Mouse (Mus musculus): ENCODE measurements at regions not wholly inside any gene's neighbourhood (a gene's known extent, or its start where the extent isn't known, plus 50 kb on each side); places are given as distances from the start of the nearest gene placed in this dataset.

DNA sequence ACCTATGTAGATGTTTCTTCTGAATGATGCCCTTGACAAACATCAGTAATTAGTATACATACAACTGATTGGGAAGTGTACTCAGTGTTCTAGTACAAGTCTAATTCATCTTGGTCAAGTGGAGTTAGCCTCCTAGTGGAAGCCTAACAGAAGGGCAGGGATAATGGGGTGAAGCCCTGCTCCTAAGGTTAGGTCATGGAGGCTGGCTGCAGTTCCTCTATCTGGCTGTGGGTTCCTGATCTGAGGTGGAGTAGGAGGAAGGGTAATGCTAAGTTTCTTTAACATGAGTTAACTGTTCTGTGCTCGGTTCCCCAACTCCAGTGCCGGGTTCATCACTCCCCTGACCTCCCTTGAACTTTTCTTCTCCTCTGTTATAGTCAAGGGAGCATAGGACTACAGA lies 281.1 kb upstream of the Tle3 start:
- H3K36me3 ChIP-seq (replicated peaks; ENCODE audit: control insufficient read depth, insufficient read depth), result no peaks in the 10 kb centered on the region
- peaks cover 2% of the 10 kb centered on the region; the same call in 1 of the 2 replicates for H3K27me3 ChIP-seq (ENCODE audit: control insufficient read depth, insufficient read depth, low read length)
- H3K4me1 ChIP-seq (replicated peaks; ENCODE audit: control insufficient read depth, insufficient read depth, low read length), result peaks cover 6% of the 10 kb centered on the region; the same call in 1 of the 2 replicates
- H3K9ac ChIP-seq, result no peak overlapping the region
- ATAC-seq (ENCODE audit: low FRiP score) (no peak), DNase-seq (ENCODE audit: low spot score) (no peak)
- H3K4me3 ChIP-seq (replicated peaks; ENCODE audit: low read length), result no peak overlapping the region
- H3K4me2 ChIP-seq (replicated peaks), result no peak overlapping the region
- H3K9me3 ChIP-seq (ENCODE audit: control insufficient read depth, low read length), result no peaks in the 10 kb centered on the region
- WGBS, result 97% methylated on average over 2 of the region's 2 CpGs
- H3K27ac ChIP-seq, result no peak overlapping the region

DNA sequence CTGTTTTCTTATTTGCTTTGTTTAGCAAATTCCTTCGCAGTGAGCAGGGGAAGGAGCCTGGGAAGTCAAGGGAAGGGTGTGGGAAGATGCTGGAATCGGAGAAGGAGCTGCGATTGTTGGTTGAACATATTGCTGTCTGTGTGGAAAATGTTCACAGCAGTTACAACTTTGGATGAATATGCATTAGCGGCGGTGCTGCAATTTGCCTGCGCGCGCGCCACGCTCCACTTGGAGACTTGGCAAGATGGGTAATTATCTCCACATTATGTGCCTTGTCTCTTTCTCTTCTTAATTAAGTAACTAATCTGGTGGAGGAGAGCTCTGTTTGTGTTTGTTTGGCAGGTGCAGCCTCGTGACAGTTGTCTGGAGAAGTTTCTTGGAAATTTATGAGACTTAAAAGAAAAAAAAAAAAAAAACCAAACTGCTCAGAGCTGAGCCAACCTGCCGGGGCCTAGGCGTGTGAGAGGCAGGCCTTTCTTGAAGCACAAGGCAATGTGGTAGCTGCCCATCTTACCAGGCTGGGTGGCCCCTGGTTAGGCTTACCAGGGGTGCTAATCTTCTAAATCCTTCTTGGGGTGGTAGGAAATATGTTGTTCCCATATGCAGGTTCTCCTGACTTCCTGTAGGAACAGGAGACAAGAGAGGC lies 279.2 kb upstream of the Tle3 start:
- WGBS, result 70% methylated on average over 13 of the region's 13 CpGs
- H3K36me3 ChIP-seq (replicated peaks; ENCODE audit: control insufficient read depth, insufficient read depth), result no peaks in the 10 kb centered on the region
- H3K27me3 ChIP-seq (ENCODE audit: control insufficient read depth, insufficient read depth, low read length), result peaks cover 4% of the 10 kb centered on the region; the same call in 1 of the 2 replicates
- no peak overlapping the region for H3K27ac ChIP-seq
- H3K9me3 ChIP-seq (ENCODE audit: control insufficient read depth, low read length), result no peaks in the 10 kb centered on the region
- ATAC-seq (ENCODE audit: low FRiP score), result no peak
- DNase-seq (ENCODE audit: low spot score), result peak; percentile 44
- H3K9ac ChIP-seq, result no peak overlapping the region
- peaks cover 6% of the 10 kb centered on the region; the same call in 1 of the 2 replicates for H3K4me1 ChIP-seq (replicated peaks; ENCODE audit: control insufficient read depth, insufficient read depth, low read length)
- no peak overlapping the region for H3K4me2 ChIP-seq (replicated peaks)
- H3K4me3 ChIP-seq (replicated peaks; ENCODE audit: low read length), result no peak overlapping the region

DNA sequence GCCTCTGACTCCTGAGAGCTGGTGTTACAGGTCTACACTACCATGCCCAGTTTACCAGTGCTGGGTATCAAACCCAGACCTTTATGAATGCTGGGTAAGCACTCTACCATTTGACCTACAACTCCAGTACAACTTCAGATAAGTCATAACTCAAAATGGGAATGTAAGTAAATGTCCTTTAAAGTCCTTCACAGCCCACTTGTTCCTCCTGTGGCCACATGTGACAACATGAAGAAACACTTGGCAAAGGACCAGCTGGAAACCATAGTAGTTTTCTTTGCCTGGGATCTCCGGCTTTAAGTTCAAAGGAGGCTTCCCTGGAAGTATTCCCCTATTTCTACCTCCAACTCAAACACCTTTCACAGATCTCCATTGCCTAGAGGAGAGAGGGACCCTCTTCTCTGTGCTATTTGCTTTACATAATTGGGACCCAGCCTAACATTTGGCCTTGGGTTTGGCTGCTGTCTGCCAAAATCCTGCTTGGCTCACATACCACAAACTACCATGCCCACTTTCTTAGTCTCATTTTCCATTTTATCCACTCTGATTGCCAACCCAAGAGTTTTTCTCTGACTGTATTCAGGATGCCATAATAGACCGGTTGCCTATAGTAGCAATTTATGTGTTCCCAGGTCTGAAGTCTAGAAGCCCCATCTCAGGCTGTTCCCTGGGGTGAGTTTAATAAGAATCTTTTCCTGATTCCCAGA lies 276.9 kb upstream of the Tle3 start:
- ATAC-seq (ENCODE audit: low FRiP score), result no peak
- H3K4me1 ChIP-seq (replicated peaks; ENCODE audit: control insufficient read depth, insufficient read depth, low read length), result peaks cover 6% of the 10 kb centered on the region; the same call in 1 of the 2 replicates
- no peak for DNase-seq (ENCODE audit: low spot score)
- no peak overlapping the region for H3K4me3 ChIP-seq (replicated peaks; ENCODE audit: low read length)
- no peak overlapping the region for H3K27ac ChIP-seq
- no peak overlapping the region for H3K9ac ChIP-seq
- no peaks in the 10 kb centered on the region for H3K36me3 ChIP-seq (replicated peaks; ENCODE audit: control insufficient read depth, insufficient read depth)
- H3K27me3 ChIP-seq (ENCODE audit: control insufficient read depth, insufficient read depth, low read length), result 0 out of 2 replicates have a peak, but pooled peaks cover 4% of the 10 kb centered on the region
- no peaks in the 10 kb centered on the region for H3K9me3 ChIP-seq (ENCODE audit: control insufficient read depth, low read length)
- WGBS, result 77% methylated on average over 2 of the region's 2 CpGs
- H3K4me2 ChIP-seq (replicated peaks), result no peak overlapping the region

DNA sequence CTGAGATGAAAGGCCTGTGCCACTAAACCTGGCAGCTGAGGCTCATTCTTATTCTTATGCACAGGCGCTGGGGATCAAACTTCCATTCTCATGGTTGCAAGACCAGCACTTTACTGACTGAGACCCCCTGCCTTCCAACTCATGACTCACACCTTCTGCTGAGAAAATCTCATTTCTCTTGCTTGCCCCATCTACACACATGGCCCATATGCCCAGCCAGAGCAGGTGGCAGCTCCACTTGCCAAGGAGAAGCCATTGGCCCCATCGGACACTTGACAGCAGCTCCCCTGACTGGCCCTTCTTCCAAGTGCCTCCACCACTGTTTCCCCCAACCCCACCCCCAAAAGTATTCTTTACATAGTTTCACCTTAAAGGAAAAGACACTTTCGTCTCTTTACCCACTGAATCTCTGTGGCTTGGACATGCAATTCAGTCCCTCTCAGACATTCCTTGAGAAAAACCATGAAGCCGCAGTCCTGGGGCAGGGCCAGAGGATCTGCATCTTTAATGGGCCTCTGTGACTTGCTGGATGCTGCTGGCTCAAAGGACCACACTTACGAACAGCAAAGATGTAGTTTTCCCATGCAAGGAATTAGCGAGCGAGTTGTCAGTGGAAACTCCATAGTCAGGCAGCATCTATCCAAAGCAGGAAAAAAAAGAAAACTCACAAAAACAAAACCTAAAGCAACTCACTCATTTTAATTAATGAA lies 270.3 kb upstream of the Tle3 start:
- Histone ChIP-seq H3K36me3 (replicated peaks; ENCODE audit: control insufficient read depth, insufficient read depth) (no peaks in the 10 kb centered on the region), H3K9ac (no peak overlapping the region), H3K9me3 (ENCODE audit: control insufficient read depth, low read length) (no peaks in the 10 kb centered on the region), H3K27me3 (ENCODE audit: control insufficient read depth, insufficient read depth, low read length) (no peaks in the 10 kb centered on the region), H3K4me3 (replicated peaks; ENCODE audit: low read length) (no peak overlapping the region), H3K4me2 (replicated peaks) (no peak overlapping the region), H3K4me1 (replicated peaks; ENCODE audit: control insufficient read depth, insufficient read depth, low read length) (0 out of 2 replicates have a peak, but pooled peaks cover 13% of the 10 kb centered on the region), H3K27ac (peak overlapping the region; percentile 38; the same call in 1 of the 2 replicates)
- no peak for DNase-seq (ENCODE audit: low spot score)
- WGBS, result 24% methylated on average over 7 of the region's 7 CpGs
- peak; percentile 57; the same call in 1 of the 2 replicates for ATAC-seq (ENCODE audit: low FRiP score)

DNA sequence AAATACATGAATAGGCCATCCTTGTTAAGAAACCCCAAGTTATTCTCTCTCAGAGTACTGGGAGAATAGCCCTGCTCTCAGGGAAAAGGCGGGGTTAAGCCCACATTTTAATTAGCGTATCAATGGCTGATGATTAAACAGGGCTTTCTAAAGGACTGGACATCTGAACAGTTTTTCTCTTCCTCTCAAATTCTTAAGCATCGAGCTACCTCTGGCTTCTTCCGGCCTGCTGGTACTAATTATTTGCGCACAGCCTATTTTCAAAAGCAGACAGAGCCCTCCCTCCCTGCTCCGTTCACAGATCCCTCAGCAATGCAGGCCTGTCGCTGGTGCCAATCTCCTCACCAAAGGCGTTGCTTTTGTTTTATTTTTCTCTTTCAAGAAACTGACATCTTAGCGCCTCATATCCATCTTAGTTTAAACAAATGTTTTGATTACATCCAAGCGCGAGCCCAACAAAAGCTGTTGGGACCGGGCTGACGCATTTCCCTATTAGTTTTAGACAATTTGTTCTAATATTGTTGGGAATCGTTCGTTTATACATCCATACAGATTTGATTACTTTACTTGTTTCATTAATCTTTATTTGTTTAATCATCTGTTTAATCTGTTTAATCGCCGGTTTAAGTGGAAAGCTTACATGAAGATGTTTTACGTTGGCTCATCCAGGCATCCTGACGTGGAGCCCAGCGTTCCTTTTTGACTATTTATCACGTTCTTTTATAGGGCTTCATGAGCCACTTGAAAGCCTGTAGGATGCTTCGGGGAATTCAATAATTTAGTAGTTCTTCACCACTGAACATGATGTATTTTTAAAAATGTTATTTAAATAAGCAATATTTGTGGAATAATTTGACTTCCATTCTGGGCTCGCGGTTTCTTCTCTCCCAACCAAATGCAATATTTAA lies 269.5 kb upstream of the Tle3 start:
- no peaks in the 10 kb centered on the region for H3K9me3 ChIP-seq (ENCODE audit: control insufficient read depth, low read length)
- no peaks in the 10 kb centered on the region for H3K36me3 ChIP-seq (replicated peaks; ENCODE audit: control insufficient read depth, insufficient read depth)
- H3K4me3 ChIP-seq (replicated peaks; ENCODE audit: low read length), result no peak overlapping the region
- 23% methylated on average over 24 of the region's 24 CpGs for WGBS
- H3K4me2 ChIP-seq (replicated peaks), result no peak overlapping the region
- H3K27me3 ChIP-seq (ENCODE audit: control insufficient read depth, insufficient read depth, low read length), result no peaks in the 10 kb centered on the region
- ATAC-seq (ENCODE audit: low FRiP score) (peak; percentile 75; the same call in 1 of the 2 replicates), DNase-seq (ENCODE audit: low spot score) (peak; percentile 55)
- H3K4me1 ChIP-seq (replicated peaks; ENCODE audit: control insufficient read depth, insufficient read depth, low read length), result 0 out of 2 replicates have a peak, but pooled peaks cover 13% of the 10 kb centered on the region
- no peak overlapping the region for H3K9ac ChIP-seq
- no peak overlapping the region; the same call in 1 of the 2 replicates for H3K27ac ChIP-seq

DNA sequence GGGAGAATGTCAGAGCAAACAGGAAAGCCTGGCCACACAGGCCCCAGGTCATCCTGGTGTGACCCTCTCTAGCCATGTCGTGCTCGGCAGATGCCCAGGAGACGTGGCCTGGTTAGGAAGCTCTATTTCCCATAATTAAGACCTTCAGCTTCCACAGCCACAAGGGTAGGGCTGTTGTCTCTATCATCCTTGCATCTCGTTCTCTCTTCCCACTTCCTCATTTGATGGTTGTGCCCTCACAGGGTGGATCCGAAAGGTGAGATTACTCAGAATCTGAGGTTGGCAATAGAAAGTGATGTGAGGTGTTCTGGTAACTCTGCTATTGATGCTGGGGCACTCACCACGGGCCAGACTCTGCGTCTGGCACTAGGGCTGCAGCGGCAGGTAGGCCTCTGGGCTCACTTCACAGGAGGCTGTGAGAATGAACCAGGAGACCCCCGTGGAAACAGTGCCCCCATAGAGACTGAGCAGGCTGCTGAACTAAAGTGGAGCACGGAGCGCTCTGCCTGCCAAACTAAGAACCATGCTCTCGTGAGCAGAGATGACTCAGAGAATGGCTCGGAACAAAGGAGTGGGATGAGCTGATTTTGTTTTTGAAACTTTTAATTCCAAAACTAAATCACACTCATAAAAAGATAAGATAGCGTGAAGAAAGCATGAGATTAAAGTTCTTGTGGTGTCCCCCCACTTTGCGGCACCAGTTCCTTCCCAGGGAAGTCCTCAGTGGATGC lies 266.5 kb upstream of the Tle3 start:
- Histone ChIP-seq H3K9me3 (ENCODE audit: control insufficient read depth, low read length) (no peaks in the 10 kb centered on the region), H3K4me1 (replicated peaks; ENCODE audit: control insufficient read depth, insufficient read depth, low read length) (peaks cover 15% of the 10 kb centered on the region), H3K9ac (no peak overlapping the region), H3K36me3 (replicated peaks; ENCODE audit: control insufficient read depth, insufficient read depth) (no peaks in the 10 kb centered on the region), H3K27me3 (ENCODE audit: control insufficient read depth, insufficient read depth, low read length) (peaks cover 4% of the 10 kb centered on the region; the same call in 1 of the 2 replicates), H3K4me2 (replicated peaks) (no peak overlapping the region), H3K27ac (no peak overlapping the region), H3K4me3 (replicated peaks; ENCODE audit: low read length) (no peak overlapping the region)
- 76% methylated on average over 15 of the region's 15 CpGs for WGBS
- DNase-seq (ENCODE audit: low spot score) (no peak), ATAC-seq (ENCODE audit: low FRiP score) (no peak)

DNA sequence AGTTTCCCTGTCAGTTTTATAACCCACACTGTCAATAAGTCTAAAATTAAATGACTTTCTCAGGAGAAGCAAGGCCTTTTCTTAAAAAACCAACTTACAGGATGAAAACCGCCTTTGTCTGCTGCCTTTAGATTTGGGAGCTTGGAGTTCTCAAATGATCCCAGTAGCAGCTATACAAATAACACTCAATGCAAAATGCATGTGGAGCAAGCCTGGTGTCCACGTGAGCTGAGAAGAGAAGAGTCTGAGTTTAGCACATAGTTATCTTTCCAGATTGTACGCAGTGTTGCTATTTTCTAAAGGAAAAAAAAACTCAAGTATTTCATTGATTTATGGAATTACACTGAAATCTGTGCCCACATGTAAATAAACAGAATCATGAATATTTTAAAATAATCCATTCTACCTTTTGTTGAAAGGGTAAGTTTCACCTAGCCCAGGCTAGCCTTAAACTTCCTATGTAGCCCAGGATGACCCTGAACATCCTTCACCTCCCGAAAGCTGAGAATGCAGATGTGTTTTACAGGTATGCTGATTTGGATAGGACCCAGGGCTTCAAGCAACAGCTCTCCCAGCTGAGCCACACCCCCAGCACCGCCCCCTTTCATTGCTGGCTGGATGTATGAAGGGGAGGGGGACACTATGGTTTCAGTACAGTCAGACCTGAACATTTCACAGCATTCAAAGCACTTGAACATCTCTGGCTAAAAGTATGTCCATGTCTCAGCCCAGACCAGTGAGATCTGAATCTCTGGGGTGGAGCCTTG lies 262.5 kb upstream of the Tle3 start:
- no peak overlapping the region for H3K9ac ChIP-seq
- peaks cover 4% of the 10 kb centered on the region; the same call in 1 of the 2 replicates for H3K27me3 ChIP-seq (ENCODE audit: control insufficient read depth, insufficient read depth, low read length)
- WGBS, result 89% methylated on average over 5 of the region's 5 CpGs
- H3K27ac ChIP-seq, result no peak overlapping the region
- no peak overlapping the region for H3K4me2 ChIP-seq (replicated peaks)
- no peak overlapping the region for H3K4me3 ChIP-seq (replicated peaks; ENCODE audit: low read length)
- no peaks in the 10 kb centered on the region for H3K9me3 ChIP-seq (ENCODE audit: control insufficient read depth, low read length)
- H3K36me3 ChIP-seq (replicated peaks; ENCODE audit: control insufficient read depth, insufficient read depth), result no peaks in the 10 kb centered on the region
- DNase-seq (ENCODE audit: low spot score) (no peak), ATAC-seq (ENCODE audit: low FRiP score) (no peak)
- H3K4me1 ChIP-seq (replicated peaks; ENCODE audit: control insufficient read depth, insufficient read depth, low read length), result peaks cover 27% of the 10 kb centered on the region

DNA sequence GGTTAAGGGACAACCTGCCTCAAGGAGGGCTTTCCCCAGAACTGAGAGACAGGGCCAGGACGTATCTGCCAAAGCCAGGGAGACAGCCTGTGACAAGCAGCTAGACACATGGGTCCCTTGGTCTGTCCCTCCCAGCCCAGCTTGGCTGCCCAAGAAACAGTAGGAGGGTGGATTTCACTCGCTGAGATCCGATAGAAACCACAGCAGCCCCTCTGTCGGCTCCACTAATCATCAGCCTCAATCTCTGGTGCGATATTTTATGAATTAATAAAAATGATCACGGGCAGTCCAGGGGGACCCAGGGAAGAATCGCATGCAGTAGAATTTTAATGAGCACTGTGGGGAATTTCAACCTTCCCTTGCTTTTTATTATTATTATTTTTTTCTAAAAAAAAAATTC lies 261.0 kb upstream of the Tle3 start:
- H3K4me1 ChIP-seq (replicated peaks; ENCODE audit: control insufficient read depth, insufficient read depth, low read length), result peaks cover 33% of the 10 kb centered on the region
- H3K27me3 ChIP-seq (ENCODE audit: control insufficient read depth, insufficient read depth, low read length), result peaks cover 4% of the 10 kb centered on the region; the same call in 1 of the 2 replicates
- H3K9me3 ChIP-seq (ENCODE audit: control insufficient read depth, low read length), result no peaks in the 10 kb centered on the region
- H3K4me3 ChIP-seq (replicated peaks; ENCODE audit: low read length), result no peak overlapping the region
- 16% methylated on average over 7 of the region's 7 CpGs for WGBS
- H3K27ac ChIP-seq, result peak overlapping the region; percentile 65
- ATAC-seq (ENCODE audit: low FRiP score), result peak; percentile 59
- peak overlapping the region; percentile 40 for H3K4me2 ChIP-seq (replicated peaks)
- no peaks in the 10 kb centered on the region for H3K36me3 ChIP-seq (replicated peaks; ENCODE audit: control insufficient read depth, insufficient read depth)
- H3K9ac ChIP-seq, result no peak overlapping the region; the same call in 1 of the 2 replicates
- DNase-seq (ENCODE audit: low spot score), result no peak
